Mouse (Mus musculus) bone marrow macrophage, adult 2 months (primary cell): ENCODE data around the gene Eif4a2.

Experiments used
- CTCF ChIP-seq: IDR thresholded peaks from 2 replicates; pipeline ENCODE4 v1.5.1; 2012; ENCODE audit warnings: low read depth, mild to moderate bottlenecking, low read length, moderate library complexity
- POLR2A ChIP-seq: IDR thresholded peaks from 2 replicates; pipeline ENCODE4 v1.6.1; 2012; ENCODE audit warnings: mild to moderate bottlenecking, low read depth, low read length, borderline replicate concordance

DNA sequence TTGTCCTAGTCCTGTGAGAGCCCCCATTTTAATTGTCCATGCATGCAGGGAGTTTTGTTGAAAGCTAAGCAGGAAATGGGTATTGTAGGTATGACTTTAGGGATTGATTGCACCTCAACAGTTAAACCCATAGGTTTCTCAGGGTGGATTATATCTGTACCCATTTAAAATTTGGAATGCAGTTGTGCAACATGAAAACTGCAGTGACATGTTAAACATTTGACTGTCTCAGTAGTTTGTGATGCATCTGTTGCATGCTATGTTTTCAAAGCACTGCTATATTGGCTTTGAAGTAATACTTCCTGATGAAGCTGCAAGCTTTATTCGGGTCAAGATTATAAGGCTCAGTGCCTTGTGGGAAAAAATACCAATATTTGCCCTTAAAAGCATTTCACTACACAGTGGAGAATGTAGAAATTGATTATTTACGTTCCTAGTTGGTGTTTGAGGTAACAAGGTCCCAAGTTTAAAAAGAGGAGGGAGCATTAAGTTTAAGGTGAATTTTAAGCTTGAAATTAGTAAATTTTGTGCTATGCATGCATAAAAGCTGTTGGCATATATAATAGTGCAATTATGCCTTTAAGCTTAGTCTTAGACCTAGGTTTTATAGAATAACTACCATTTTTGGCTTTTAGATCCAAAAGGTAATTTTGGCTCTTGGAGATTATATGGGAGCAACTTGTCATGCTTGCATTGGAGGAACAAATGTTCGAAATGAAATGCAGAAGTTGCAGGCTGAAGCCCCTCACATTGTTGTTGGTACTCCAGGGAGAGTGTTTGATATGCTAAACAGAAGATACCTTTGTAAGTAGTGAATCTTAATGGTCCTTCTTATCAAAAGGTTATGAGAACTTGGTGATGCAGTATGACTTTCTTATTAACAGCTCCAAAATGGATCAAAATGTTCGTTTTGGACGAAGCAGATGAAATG, 2.4 kb downstream of the Eif4a2 start:
- TF ChIP-seq CTCF, result no peak
- no peak for TF ChIP-seq POLR2A
